Mouse (Mus musculus): ENCODE results near the gene Steap3.

Steap3 gene

GRCm38 (mm10) chr1:120198942-120199341 is 73.6 kb downstream of the Steap3 start:
- intact Hi-C loops (cut with DNase I), result loop anchor here (5.0 to 10.0 kb wide), 3 partner anchors 136 to 346 kb away; no protein-coding TSS in a partner anchor

- intact Hi-C loops (cut with DNase I), result loop anchor here (5.0 to 10.0 kb wide), 3 partner anchors 137 to 347 kb away; no protein-coding TSS in a partner anchor
Measured at GRCm38 (mm10) chr1:120198151-120198550, 74.4 kb downstream of the Steap3 start.

- intact Hi-C loops (cut with DNase I), result loop anchor here (5.0 to 10.0 kb wide), 3 partner anchors 138 to 348 kb away; no protein-coding TSS in a partner anchor
Measured at GRCm38 (mm10) chr1:120197189-120197588, 75.3 kb downstream of the Steap3 start.

GRCm38 (mm10) chr1:120196724-120197123 is 75.8 kb downstream of the Steap3 start:
- intact Hi-C loops (cut with DNase I), result loop anchor here (5.0 to 10.0 kb wide), 3 partner anchors 138 to 348 kb away; no protein-coding TSS in a partner anchor

GRCm38 (mm10) chr1:120195947-120196346 is 76.6 kb downstream of the Steap3 start:
- intact Hi-C loops (cut with DNase I), result loop anchor here (5.0 to 10.0 kb wide), 3 partner anchors 139 to 349 kb away; no protein-coding TSS in a partner anchor

GRCm38 (mm10) chr1:120193586-120193985 is 78.9 kb downstream of the Steap3 start:
- intact Hi-C loops (cut with DNase I), result loop anchor here (10.0 kb wide), 2 partner anchors 141 to 351 kb away; no protein-coding TSS in a partner anchor

GRCm38 (mm10) chr1:120192321-120192720 is 80.2 kb downstream of the Steap3 start:
- intact Hi-C loops (cut with DNase I), result loop anchor here (10.0 kb wide), 2 partner anchors 142 to 352 kb away; no protein-coding TSS in a partner anchor

- intact Hi-C loops (cut with DNase I), result loop anchor here (10.0 kb wide), 2 partner anchors 144 to 354 kb away; no protein-coding TSS in a partner anchor
Measured at GRCm38 (mm10) chr1:120190946-120191345, 81.6 kb downstream of the Steap3 start.

GRCm38 (mm10) chr1:120190300-120190699 is 82.2 kb downstream of the Steap3 start:
- intact Hi-C loops (cut with DNase I), result loop anchor here (10.0 kb wide), 2 partner anchors 145 to 355 kb away; no protein-coding TSS in a partner anchor

GRCm38 (mm10) chr1:120189206-120189605 is 83.3 kb downstream of the Steap3 start:
- intact Hi-C loops (cut with DNase I), result no loop called here

GRCm38 (mm10) chr1:120187059-120187458 is 85.4 kb downstream of the Steap3 start:
- intact Hi-C loops (cut with DNase I), result no loop called here

GRCm38 (mm10) chr1:120186655-120187054 is 85.8 kb downstream of the Steap3 start:
- intact Hi-C loops (cut with DNase I), result no loop called here

GRCm38 (mm10) chr1:120186204-120186603 is 86.3 kb downstream of the Steap3 start:
- intact Hi-C loops (cut with DNase I), result no loop called here

- intact Hi-C loops (cut with DNase I), result no loop called here
Measured at GRCm38 (mm10) chr1:120177141-120177540, 95.4 kb downstream of the Steap3 start.

GRCm38 (mm10) chr1:120176313-120176712 is 96.2 kb downstream of the Steap3 start:
- intact Hi-C loops (cut with DNase I), result no loop called here

- intact Hi-C loops (cut with DNase I), result loop anchor here (5.0 kb wide), 1 partner anchor 377 kb away; no protein-coding TSS in a partner anchor
Measured at GRCm38 (mm10) chr1:120174991-120175390, 97.5 kb downstream of the Steap3 start.

GRCm38 (mm10) chr1:120171819-120172521 is 100.5 kb downstream of the Steap3 start:
- intact Hi-C loops (cut with DNase I), result loop anchor here (5.0 kb wide), 1 partner anchor 380 kb away; no protein-coding TSS in a partner anchor

GRCm38 (mm10) chr1:120170307-120170706 is 102.2 kb downstream of the Steap3 start:
- intact Hi-C loops (cut with DNase I), result loop anchor here (5.0 kb wide), 1 partner anchor 382 kb away; no protein-coding TSS in a partner anchor

- intact Hi-C loops (cut with DNase I), result no loop called here
Measured at GRCm38 (mm10) chr1:120168674-120169073, 103.8 kb downstream of the Steap3 start.

- intact Hi-C loops (cut with DNase I), result no loop called here
Measured at GRCm38 (mm10) chr1:120168016-120168415, 104.5 kb downstream of the Steap3 start.

GRCm38 (mm10) chr1:120162616-120163015 is 109.9 kb downstream of the Steap3 start:
- intact Hi-C loops (cut with DNase I), result no loop called here

GRCm38 (mm10) chr1:120161502-120161901 is 111.0 kb downstream of the Steap3 start:
- intact Hi-C loops (cut with DNase I), result no loop called here
